Mouse (Mus musculus) layer of hippocampus, postnatal 10 days (tissue): ENCODE measurements around the gene Naa80. TPM values are rescaled to one million over a fixed set of nuclear protein-coding genes. Genes with fewer than 3 reads are reported as not detected.
"Not testable (repeated sequence)": the region's sequence is repeated elsewhere in the genome, so short reads cannot be mapped to it uniquely, and the experiment has no call there.

Experiments used
- DNase-seq, 2 experiments: peaks; one replicate each; pipeline ENCODE4 v3.0.0; 2021; ENCODE audit warnings: low spot score in 2 of 2
- total RNA-seq, 2 experiments: library from RNA; stranded (reverse); gene quantifications; 2 replicates each; pipeline ENCODE4 v1.2.3; 2021

Gene Naa80
- total RNA-seq, 2 experiments from 2014 or later = 10.7 to 11.9 TPM

- no peak for DNase-seq
Observed at GRCm38 (mm10) chr9:107571534-107572326, 7.0 kb upstream of the Naa80 start.

GRCm38 (mm10) chr9:107572327-107572662 lies 6.4 kb upstream of the Naa80 start:
- no peak for DNase-seq

- not testable (repeated sequence) for DNase-seq
Observed at GRCm38 (mm10) chr9:107573774-107574173, 4.9 kb upstream of the Naa80 start.

GRCm38 (mm10) chr9:107575579-107576356 lies 2.9 kb upstream of the Naa80 start:
- DNase-seq = no peak

GRCm38 (mm10) chr9:107576357-107577107 lies 2.2 kb upstream of the Naa80 start, which contains the start of gene Hyal1:
Gene Hyal1 (plus strand): TSS chr9:107576927.
- DNase-seq = peak; percentile 62 to 63

GRCm38 (mm10) chr9:107577871-107578270 lies 816 bp upstream of the Naa80 start:
- DNase-seq = no peak

GRCm38 (mm10) chr9:107579023-107579900 lies 575 bp downstream of the Naa80 start:
- no peak for DNase-seq

- peak; percentile 83 to 86 for DNase-seq
Observed at GRCm38 (mm10) chr9:107580501-107581317, 2.0 kb downstream of the Naa80 start, which contains the start of gene Hyal3. Gene Hyal3 (plus strand): TSS chr9:107580818.

- DNase-seq = no peak
Observed at GRCm38 (mm10) chr9:107581584-107581983, 2.9 kb downstream of the Naa80 start.

- DNase-seq = no peak
Observed at GRCm38 (mm10) chr9:107582509-107583062, 3.9 kb downstream of the Naa80 start.

GRCm38 (mm10) chr9:107583174-107583573 lies 4.5 kb downstream of the Naa80 start:
- DNase-seq = no peak

- DNase-seq = no peak
Observed at GRCm38 (mm10) chr9:107586504-107586903, 7.8 kb downstream of the Naa80 start.

GRCm38 (mm10) chr9:107586974-107587832 lies 8.5 kb downstream of the Naa80 start, which contains the start of gene Ifrd2:
Gene Ifrd2 (plus strand): TSS chr9:107587642.
- DNase-seq = peak; percentile 93 to 95

- peak in 1 of 2 experiments; percentile 51 for DNase-seq
Observed at GRCm38 (mm10) chr9:107587833-107588639, 9.3 kb downstream of the Naa80 start.

GRCm38 (mm10) chr9:107590058-107590772 lies 11.5 kb downstream of the Naa80 start:
- DNase-seq = no peak

GRCm38 (mm10) chr9:107590773-107591060 lies 12.0 kb downstream of the Naa80 start:
- DNase-seq = no peak
